ENCODE assay signal across 10 mouse cellular contexts in genomic region chr3:154092466-154092865, GRCm38 (mm10).
DNase-seq lines count a peak whose midpoint lies in the region; ATAC-seq lines count a peak whose summit lies in the region.
"Had no signal": no experiment of that assay in that cellular context is flagged by ENCODE, and none has a peak within 500 bp of the region (broad histone marks: within the 10 kb centered on the region; RNA-seq: fewer than 3 reads in every experiment).

No protein-coding gene starts in this region.

- no peak overlapping the region for H3K9ac ChIP-seq in kidney, embryonic 16.5 days (replicated peaks; ENCODE audit: low read length)
- H3K9ac ChIP-seq in kidney, embryonic 15.5 days, result no peak overlapping the region

- WGBS in kidney, embryonic 16.5 days, result 54% methylated on average over 7 of the region's 7 CpGs
- WGBS in kidney, embryonic 15.5 days, result 60% methylated on average over 7 of the region's 7 CpGs

- 0 out of 2 replicates have a peak, but pooled peaks have one; percentile 25 for ATAC-seq in kidney, embryonic 16.5 days (ENCODE audit: low FRiP score, low TSS enrichment)
- no peak; the same call in 1 of the 2 replicates for ATAC-seq in kidney, embryonic 15.5 days (replicated peaks; ENCODE audit: low FRiP score)

- H3K36me3 ChIP-seq in kidney, embryonic 16.5 days (ENCODE audit: insufficient read depth, low read length), result no peaks in the 10 kb centered on the region
- no peaks in the 10 kb centered on the region for H3K36me3 ChIP-seq in kidney, embryonic 15.5 days
- no peaks in the 10 kb centered on the region for H3K36me3 ChIP-seq in erythroblast, embryonic 14.5 days (ENCODE audit: control insufficient read depth)
- H3K36me3 ChIP-seq: G1E had no signal

- peaks cover 3% of the 10 kb centered on the region; the same call in 1 of the 2 replicates for H3K4me1 ChIP-seq in kidney, embryonic 16.5 days (ENCODE audit: insufficient read depth, low read length)
- H3K4me1 ChIP-seq in kidney, embryonic 15.5 days, result peaks cover 11% of the 10 kb centered on the region; the same call in 1 of the 2 replicates
- peaks cover 47% of the 10 kb centered on the region for H3K4me1 ChIP-seq in erythroblast, embryonic 14.5 days (ENCODE audit: control insufficient read depth)

- H3K27me3 ChIP-seq in kidney, embryonic 16.5 days (ENCODE audit: insufficient read depth, low read length), result no peaks in the 10 kb centered on the region
- no peaks in the 10 kb centered on the region for H3K27me3 ChIP-seq in kidney, embryonic 15.5 days
- H3K27me3 ChIP-seq in erythroblast, embryonic 14.5 days (ENCODE audit: control insufficient read depth), result no peaks in the 10 kb centered on the region

- 0 out of 2 replicates have a peak overlapping the region, but pooled peaks have one; percentile 10 for H3K4me2 ChIP-seq in kidney, embryonic 16.5 days (replicated peaks; ENCODE audit: low read depth, low read length)
- no peak overlapping the region for H3K4me2 ChIP-seq in kidney, embryonic 15.5 days

- DNase-seq in liver, result peak; percentile 47
- DNase-seq in retina, embryonic 14.5 days (ENCODE audit: low spot score), result peak; percentile 23
- no peak for DNase-seq in kidney, postnatal 4 days
- no peak for DNase-seq in MN1 (ENCODE audit: low spot score)
- no peak for DNase-seq in spleen, postnatal 14 days (ENCODE audit: low spot score in 2 of 2)

- no peaks in the 10 kb centered on the region for H3K9me3 ChIP-seq in kidney, embryonic 16.5 days (ENCODE audit: low read length)
- H3K9me3 ChIP-seq in kidney, embryonic 15.5 days (replicated peaks), result no peaks in the 10 kb centered on the region
- no peaks in the 10 kb centered on the region; the same call in 1 of the 2 replicates for H3K9me3 ChIP-seq in erythroblast, embryonic 14.5 days (ENCODE audit: control insufficient read depth, low read length)

- no peak overlapping the region for H3K27ac ChIP-seq in kidney, embryonic 16.5 days (ENCODE audit: low read length)
- H3K27ac ChIP-seq in kidney, embryonic 15.5 days, result no peak overlapping the region
- H3K27ac ChIP-seq: layer of hippocampus, adult 2 months had no signal

- H3K4me3 ChIP-seq in kidney, embryonic 16.5 days (ENCODE audit: low read length), result no peak overlapping the region
- H3K4me3 ChIP-seq in kidney, embryonic 15.5 days (replicated peaks), result no peak overlapping the region
- peak overlapping the region; percentile 59 for H3K4me3 ChIP-seq in erythroblast, embryonic 14.5 days (replicated peaks)

Comparison
In these comparisons a context has a peak if more than half of its experiments do, and no peak if none do; other contexts are left out.
1. DNase-seq: peak in liver (single experiment) and retina, embryonic 14.5 days (single experiment); none in kidney, postnatal 4 days (0 of 2), MN1 (single experiment) and spleen, postnatal 14 days (0 of 2).